17 mouse cellular contexts compared by ENCODE assay signal in genomic region chr5:101146345-101146744, GRCm38 (mm10).
"Had no signal": no experiment of that assay in that cellular context is flagged by ENCODE, and none has a peak within 500 bp of the region (broad histone marks: within the 10 kb centered on the region; RNA-seq: fewer than 3 reads in every experiment).

No protein-coding gene starts in this region.

- H3K4me1 ChIP-seq: liver, embryonic 12.5 days; neural tube, embryonic 13.5 days; neural tube, embryonic 15.5 days had no signal

- H3K27me3 ChIP-seq: liver, embryonic 12.5 days; neural tube, embryonic 15.5 days had no signal

- ATAC-seq: liver, embryonic 12.5 days had no signal

- H3K4me3 ChIP-seq: liver, embryonic 12.5 days; myocyte; neural tube, embryonic 13.5 days; neural tube, embryonic 15.5 days had no signal

- DNase-seq: lung, adult 18-20 months; lung, embryonic 14.5 days; lung, postnatal 10 days; lung, postnatal 4 days; midbrain, embryonic 14.5 days; right cerebral cortex, adult 18-20 months; right cerebral cortex, postnatal 25 days; right cerebral cortex, postnatal 4 days; spleen, adult 18-20 months; thymus, adult 18-20 months; thymus, postnatal 14 days; thymus, postnatal 36 days had no signal

- H3K36me3 ChIP-seq: liver, embryonic 12.5 days; neural tube, embryonic 13.5 days; neural tube, embryonic 15.5 days had no signal

- H3K9me3 ChIP-seq: liver, embryonic 12.5 days; neural tube, embryonic 13.5 days; neural tube, embryonic 15.5 days had no signal

- H3K4me2 ChIP-seq: liver, embryonic 12.5 days; lung, embryonic 14.5 days; neural tube, embryonic 13.5 days; neural tube, embryonic 15.5 days had no signal

- H3K9ac ChIP-seq: liver, embryonic 12.5 days; liver, embryonic 14.5 days; lung, embryonic 14.5 days; neural tube, embryonic 13.5 days; neural tube, embryonic 15.5 days had no signal

- H3K27ac ChIP-seq: liver, embryonic 12.5 days; liver, embryonic 14.5 days; neural tube, embryonic 13.5 days; neural tube, embryonic 15.5 days had no signal
